Mouse (Mus musculus) G1E-ER4 (cell line): Measurements from ENCODE around the gene Barhl2. TPM values are rescaled to one million over a fixed set of nuclear protein-coding genes. Genes with fewer than 3 reads are reported as not detected.

Source experiments
- GATA1 ChIP-seq: IDR thresholded peaks from one replicate; pipeline ENCODE4 v1.8.0; 2012; ENCODE audit warnings: low read length, inconsistent platforms
- polyA plus RNA-seq: library from polyadenylated mRNA; stranded (reverse); fragments of >175 nt; gene quantifications from 2 replicates; pipeline ENCODE4 v1.2.3, GENCODE M21; 2012

Gene Barhl2
- polyA plus RNA-seq, 1 experiment = not detected

DNA sequence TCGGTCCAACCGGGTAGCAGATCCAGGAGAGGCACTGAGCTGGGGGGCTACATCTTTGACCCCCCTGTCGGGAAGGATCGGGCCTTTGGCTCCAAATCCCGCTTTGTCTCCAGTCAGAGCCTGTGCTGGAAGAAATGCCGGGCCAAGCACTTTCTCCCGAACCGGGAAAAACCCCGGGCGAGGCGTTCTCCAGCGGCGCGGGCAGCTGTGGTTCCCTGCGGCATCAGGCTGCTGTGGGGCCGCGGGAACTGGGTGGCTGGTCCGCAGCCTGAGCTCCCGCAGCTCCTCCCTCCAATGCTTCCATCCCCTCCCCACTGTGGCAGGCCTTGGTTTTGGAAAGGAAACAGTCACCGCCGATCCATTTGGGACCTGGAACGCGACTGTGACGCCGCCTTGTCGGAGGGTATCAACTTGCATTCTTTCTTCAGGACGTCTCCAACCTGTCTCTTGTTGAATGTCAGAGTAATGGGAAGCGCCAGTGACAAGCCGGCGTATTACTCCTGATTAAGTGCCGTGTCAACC lies 1.2 kb upstream of the Barhl2 start:
- no peak for TF ChIP-seq GATA1

GRCm38 (mm10) chr5:106458477-106459119 lies 632 bp upstream of the Barhl2 start:
- no peak for TF ChIP-seq GATA1

GRCm38 (mm10) chr5:106457111-106457925 lies 648 bp downstream of the Barhl2 start:
- no peak for TF ChIP-seq GATA1

GRCm38 (mm10) chr5:106455984-106456383 lies 2.0 kb downstream of the Barhl2 start:
- no peak for TF ChIP-seq GATA1

DNA sequence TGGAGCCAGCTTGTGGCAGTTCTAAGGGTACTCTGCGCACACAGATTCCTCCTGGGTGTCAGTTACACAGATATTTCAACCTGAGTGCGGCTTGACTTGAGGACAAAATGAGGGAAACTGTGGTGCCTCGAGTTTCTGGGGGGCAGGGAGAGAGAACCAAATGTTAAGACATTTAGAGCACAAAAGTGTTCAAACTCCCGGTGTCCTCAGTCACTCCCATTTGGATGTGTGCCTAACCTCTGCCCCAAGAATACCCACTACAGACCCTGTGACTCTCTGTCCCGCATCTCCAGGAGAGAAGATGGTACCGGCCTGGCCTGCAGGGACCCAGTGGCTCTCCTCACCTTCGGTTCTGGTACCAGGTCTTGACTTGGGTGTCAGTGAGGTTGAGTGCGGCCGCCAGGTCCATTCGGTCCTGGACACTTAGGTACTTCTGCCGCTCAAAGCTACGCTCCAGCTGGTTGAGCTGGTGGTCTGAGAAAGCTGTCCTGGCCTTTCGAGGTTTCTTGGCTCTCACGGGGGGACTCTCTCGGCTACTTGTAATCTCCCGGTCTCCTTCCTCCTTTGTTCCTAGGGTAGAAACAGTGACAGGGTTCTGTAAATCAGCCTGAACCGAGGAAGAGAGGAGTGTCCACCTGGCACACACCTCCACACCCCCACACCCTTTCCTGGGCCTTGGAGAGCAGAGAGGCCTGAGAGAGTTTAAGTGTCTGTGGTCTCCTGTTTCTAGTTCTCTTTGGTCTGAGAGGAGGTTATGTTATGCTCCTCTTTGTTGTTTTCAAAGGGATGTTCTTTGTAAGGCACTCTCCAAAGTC lies 2.7 kb downstream of the Barhl2 start:
- TF ChIP-seq GATA1 = no peak

DNA sequence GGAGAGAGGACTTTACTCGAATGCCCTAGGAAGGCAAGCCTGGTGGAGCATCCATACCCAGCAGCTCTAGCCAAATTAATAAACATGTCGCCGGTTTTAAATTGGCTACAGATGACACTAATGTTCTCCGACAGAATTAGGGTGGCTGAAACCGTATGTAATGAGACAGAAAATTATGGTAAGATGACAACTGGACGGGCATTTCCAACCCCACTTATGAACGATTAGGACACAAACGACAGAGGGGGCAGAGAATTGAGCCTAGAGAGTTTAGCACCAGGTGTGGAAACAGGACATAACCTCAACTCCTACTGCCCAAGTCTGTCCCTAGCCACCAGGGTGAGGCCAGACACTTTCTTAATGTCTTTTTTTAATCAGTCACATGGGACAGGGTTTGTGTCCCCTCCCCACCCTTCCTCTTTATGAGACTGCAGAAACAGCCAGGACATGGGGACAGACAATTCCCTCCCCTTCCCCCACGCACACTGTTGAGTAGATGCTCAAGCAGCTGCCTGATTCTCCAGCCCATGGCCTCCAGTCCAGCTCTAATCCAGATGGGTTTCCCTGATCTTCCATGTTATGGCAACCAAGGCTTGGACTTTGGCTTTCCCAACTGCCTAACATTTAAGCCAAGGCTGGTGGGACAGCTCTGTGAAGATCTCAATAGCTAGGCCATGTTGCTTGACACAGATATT lies 3.4 kb downstream of the Barhl2 start:
- TF ChIP-seq GATA1 = no peak

- no peak for TF ChIP-seq GATA1
Observed at GRCm38 (mm10) chr5:106453886-106454321, 4.1 kb downstream of the Barhl2 start.

DNA sequence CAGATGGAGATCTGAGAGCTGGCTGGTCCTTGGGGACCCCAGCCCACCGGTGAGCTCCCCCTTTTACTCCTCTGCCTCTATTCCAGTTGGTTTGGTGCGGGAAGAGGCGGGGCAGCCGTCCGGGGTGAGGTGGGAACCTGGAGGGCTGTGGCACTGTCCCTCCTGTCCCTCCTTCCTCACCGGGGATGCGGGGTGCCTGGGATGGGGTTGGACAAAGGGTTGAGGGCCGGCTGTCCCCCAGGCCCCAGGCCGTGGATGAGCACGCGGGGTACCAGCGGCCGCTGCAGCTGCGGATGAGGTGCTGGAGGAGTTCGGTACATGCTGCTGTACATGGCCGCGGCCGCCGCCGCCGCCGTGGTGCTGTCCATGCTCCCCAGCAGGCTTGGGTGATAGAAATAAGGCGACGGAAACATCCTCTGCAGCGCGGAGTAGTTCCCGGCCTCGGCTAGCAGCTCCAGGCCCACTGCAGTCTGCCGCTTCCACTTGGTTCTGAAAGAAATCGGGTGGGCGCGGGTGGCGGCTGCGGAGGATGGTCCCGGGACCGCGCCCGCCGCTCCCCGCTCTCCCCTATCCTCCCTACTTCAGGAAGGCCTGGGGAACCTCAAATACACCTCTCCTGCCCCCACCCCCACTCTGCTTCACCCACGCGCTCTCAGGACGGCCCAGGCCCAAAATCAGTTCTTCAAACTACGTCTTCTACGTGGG lies 4.6 kb downstream of the Barhl2 start:
- no peak for TF ChIP-seq GATA1

GRCm38 (mm10) chr5:106452686-106453085 lies 5.3 kb downstream of the Barhl2 start:
- TF ChIP-seq GATA1 = no peak

DNA sequence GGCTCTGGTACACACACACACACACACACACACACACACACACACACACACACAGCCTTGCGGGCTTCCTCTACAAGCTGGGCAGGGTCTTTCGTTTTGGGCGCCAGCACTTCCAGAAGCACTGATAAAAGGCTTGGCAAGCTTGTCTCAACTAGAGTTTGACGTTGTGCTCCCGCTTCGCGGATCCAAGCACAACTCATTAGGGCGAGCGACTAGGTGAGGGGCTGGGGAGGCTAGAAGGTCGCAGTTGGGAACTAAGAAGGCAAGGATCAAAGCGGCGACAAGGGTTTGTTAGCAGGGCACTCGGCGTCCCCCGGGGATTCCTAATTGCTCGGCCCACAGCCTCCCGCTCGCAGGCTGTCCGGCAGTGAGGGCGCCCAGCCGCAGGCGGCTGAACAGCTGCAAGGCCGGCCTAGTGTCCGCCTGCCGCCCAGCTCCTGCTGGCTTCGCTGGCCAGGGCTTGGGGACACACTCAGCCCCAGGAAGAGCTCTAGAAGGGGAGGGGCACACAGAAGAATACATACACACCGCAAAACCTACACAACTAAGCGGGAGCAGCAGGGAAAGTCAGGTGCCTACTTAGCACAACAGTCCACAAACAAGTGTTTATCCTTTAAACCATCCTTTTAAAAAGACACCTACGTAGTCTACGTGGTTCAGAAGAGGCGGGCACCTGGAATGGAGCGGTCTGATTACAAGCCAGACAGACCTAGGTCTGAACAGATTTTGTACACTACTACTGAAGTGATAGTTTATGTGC lies 6.1 kb downstream of the Barhl2 start:
- no peak for TF ChIP-seq GATA1

- TF ChIP-seq GATA1 = no peak
Observed at GRCm38 (mm10) chr5:106450426-106451160, 7.4 kb downstream of the Barhl2 start.

DNA sequence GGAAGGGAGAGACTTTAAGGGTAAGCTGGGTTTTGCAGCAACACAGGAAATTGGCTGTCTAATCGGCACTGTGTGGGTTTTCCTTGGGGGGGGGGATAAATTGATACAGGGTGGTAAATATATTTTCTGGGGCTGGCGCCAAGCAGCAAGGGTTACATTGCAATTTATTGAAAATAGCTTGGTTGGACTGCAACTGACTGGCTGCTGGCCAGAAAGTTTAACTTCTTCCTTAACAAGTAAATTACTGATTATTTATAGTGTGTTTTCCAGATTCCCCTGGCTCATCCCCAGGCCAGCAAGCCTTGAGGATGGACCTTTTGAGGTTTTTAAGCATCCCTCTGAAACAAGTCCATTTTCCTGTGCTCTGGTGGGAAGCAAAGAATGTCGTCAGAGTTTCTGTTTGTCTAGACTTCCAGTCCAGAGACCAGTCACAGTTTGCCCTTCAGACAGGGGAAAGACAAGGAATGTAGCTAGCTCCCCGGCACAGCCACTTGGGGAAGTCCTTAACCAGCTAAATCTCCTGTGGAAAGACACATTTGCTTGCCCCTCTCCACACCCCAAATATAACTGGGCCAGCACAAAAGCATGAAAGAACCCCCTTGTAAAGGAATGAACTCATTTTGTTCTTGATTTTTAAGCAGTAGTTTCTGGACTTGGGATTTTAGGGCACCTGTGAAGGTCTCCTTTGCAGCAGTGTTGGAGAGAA lies 8.1 kb downstream of the Barhl2 start:
- no peak for TF ChIP-seq GATA1

- no peak for TF ChIP-seq GATA1
Observed at GRCm38 (mm10) chr5:106448798-106449125, 9.2 kb downstream of the Barhl2 start.
